Mouse (Mus musculus) lung, adult 18-20 months (tissue): ENCODE results near the gene Sdcbp2.

ENCODE experiments used
- DNase-seq, 2 experiments: peaks; one replicate each; pipeline ENCODE4 v3.0.0; 2022; ENCODE audit warnings: mixed read lengths in 2 of 2

Sdcbp2 gene

DNA sequence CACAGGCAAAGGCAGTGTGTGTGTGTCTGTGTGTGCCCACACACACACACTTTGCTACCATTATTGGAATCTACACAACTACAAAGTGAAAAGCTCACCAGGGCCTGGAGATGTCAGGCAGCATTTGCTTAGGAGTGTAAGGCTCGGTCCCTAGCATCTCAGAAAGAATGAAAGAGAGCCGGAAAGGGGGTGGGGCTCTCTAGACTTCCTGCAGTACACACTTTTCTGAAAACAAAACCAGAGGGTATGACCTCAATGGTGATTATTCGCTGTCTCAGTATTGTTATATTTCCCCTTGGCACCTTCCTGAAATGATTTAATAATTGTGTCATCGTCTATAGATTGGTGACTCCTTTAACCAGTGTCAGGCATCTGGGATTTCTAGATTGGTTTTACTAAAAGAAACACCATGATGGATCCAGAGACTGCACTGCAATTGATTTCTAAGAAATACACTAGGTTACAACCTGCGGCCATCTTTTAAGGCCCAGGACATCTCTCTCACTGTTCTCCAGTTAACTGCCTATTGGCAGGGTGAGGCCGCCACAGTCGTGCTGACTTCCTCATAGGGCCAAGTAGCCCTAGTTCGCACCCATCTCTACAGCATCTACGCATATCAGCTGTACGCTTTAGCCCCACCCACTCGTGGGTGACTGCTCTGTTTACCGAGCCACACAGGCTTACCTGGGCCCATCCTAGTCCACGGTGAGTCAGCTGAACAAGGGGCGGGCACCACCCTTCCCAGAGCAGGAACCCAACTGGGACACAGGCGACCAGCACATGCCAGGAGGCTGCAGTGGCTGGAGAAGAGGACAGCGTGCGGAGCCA, at the start of gene Sdcbp2:
Gene Sdcbp2 (plus strand): TSS at position 750 of the 828 bp plus-strand sequence.
- peak; percentile 22 to 46 for DNase-seq

DNA sequence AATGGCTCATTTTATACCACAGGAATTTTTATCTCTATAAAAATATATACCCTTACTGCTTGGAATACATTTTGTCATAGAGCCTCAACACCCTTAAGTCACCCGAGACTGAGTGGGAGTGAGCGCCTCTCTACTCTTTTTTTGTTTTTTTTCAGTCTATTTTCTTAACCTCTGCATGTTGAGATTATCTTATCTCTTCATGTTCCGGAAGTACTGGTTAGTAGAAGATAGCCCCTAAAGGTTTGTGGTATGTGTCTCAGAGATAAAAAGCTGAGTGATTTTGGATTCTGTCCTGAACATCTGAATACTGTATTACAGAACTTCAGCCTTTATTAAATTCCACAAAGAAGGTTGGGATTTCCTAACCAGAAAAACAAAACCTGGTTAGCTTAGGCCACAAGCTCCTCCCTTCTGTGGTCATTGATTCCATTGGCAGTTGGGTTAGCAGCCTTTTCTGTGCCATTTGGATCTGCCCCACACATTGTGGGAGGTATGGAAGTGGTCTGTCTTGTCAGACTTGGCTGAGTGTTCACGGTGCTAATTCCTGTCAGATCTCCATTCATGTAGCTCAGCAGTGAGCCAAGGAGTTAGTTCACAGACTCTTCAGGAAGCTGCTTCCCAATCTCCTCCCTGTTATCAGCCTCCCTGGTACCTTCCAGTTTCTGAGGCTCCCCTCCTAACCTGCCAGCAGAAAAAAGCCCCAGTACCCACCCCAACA, 47.9 kb upstream of the Sdcbp2 start:
- no peak for DNase-seq

- no peak for DNase-seq
Observed at GRCm38 (mm10) chr2:151525520-151525919, 46.9 kb upstream of the Sdcbp2 start.

DNA sequence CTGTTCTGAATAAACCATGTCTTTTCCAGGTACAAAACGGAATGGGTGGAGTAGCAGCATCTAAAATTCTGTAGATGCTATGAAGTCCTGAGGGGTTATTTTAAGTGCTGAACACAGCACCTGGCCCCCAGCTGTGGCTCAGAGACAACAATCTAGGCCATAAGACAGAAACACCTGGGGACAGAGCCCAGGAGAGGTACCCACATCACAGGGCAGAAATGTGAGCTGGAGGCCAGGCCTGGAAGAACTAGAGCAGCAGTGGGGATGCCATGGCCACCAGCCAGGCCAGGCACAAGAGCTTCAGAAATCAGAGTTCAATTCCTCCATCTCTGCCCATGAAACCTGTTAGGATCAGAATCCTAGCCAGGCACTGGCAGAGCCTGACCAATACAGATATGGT, 44.4 kb upstream of the Sdcbp2 start:
- DNase-seq = no peak

DNA sequence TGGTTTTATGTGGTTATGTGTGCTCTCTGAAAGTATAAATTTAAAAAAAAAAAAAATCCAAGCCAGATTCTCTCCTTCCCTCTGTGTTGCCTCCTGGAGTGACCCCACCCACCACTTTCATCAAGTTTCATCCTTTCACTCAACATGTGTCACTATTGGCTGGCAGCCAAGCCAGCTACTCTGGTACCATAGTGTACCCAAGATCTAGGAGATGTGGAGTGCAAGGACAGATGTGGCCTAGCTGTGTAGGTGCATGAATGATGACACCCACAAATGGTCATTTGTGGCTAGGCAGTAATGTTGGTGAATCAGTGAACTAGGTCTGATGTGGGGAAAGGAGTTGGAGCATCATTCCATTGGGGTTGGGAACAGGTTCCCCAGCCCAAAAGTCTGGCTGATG, 43.3 kb upstream of the Sdcbp2 start:
- no peak for DNase-seq

DNA sequence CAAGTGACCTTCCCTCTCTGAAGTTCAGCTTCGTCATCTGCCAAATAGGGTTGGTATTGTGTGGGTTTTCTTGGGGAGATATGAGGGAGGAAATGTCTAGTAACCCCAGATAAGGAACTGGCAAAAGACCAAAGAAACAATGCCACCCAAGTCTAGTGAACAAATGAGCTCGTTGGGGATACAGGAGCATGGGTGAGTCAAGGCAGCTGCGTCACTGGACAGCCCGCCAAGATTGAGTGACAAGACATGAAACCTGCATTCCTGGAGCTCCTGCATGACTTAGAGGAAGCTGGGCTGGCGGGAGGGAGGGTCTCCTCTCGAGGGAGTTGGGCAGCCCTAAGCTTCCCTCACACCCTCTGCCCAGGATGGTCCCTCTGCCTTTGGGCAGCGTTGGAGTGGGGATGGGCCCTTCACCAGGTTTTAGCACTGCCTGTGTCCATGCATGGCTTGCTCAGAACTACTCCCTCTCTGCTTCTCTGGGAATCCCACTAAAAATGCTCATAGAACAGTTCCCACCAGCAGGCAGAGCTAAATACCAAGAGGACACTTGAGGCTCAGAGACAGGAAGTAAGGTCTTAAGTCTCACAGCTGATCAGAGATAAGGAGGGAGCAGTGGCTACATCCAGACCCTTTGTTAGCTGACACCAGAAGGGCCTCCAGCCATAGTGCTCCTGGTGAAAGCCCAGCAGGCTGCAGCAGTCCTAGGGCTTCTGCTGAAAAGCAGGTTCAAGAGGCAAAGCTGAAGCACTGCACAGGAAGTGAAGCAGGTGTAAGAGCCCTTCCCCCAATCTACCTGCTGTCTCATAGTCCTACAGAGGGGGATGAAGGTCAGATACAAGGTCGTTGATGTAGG, 41.8 kb upstream of the Sdcbp2 start:
- DNase-seq = peak; percentile 45 to 70

GRCm38 (mm10) chr2:151533632-151534031, 38.8 kb upstream of the Sdcbp2 start:
- DNase-seq = peak; percentile 20 to 54

DNA sequence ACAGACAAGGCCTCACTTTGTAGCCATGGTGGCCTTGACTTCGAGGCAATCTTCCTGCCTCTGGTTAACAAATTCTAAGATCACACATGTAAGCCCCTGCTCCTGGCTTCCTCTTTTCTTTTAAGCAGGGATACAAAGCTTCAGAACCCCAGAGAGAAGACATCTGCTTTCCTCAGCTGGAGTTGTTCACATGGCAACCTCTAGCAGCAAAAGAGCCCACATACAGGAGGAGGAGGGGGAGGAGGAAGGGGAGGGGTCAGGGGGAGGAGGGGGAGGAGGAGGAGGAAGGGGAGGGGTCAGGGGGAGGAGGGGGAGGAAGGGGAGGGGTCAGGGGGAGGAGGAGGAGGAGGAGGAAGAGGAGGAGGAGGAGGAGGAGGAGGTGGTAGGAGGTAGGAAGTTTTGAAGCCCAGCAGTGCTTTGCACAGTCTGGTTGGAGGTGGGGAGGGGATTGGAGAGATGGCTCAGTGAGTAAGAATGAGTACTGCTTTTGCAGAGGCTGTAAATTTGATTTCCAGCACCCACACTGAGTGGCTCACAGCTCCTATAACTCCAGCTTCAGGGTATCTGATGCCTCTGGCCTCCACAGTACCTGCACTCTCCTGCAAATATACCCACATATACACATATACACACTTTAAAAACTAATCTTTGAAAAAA, 36.3 kb upstream of the Sdcbp2 start:
- DNase-seq = no peak

DNA sequence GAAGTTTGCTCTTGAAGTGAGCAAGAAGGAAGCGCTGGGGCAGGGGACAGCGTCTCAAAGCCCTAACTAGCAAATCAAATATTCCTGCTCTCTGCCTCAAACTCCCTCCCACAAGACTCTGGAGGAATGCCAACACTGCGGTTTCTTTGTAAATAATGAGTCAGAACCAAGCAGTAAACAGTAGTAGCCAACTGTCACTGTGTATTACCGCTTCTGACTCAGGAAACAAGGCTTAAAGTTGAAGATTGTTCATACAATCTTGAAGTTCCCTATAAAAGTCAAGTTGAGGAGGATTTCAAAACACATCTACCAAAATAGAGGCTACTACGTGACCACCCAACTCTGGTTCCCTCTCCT, 35.8 kb upstream of the Sdcbp2 start:
- DNase-seq = peak; percentile 69 to 88

GRCm38 (mm10) chr2:151538646-151539045, 33.8 kb upstream of the Sdcbp2 start:
- no peak for DNase-seq

DNA sequence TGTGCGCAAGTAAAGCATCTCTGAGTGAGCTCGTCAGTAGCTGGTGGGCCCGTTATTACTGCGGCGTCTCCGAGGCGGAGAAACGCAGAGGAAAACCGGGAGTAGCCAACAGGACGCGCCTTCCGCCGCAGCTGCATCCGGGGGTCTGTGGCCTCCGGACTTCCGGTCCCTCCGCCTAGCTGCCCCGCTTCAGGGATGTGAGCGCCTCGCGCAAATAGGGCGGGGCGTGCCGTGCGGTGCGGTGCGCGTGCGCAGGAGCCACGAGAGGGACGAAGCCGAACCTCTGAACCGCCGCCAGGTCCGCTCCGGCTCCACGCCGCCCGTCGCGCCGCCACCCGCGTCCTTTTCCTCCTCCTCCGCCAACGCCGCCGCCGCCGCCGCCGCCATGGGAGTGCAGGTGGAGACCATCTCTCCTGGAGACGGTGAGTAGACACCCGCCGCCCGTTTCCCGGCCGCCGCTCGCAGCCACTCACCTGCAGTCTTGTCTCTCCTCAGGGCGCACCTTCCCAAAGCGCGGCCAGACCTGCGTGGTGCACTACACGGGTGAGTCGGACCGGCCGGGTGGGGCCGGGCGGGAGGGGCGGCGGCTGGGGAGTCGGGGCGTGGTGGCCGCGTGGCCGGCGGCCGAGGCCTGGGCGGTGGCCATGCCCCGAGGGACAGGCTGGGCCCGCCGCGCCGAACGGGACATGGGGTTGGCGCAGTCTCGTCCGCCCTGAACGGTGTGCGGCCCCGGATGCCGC, 29.9 kb upstream of the Sdcbp2 start, which contains the start of gene Fkbp1a:
Gene Fkbp1a (plus strand): TSS at position 161 of the 740 bp plus-strand sequence.
- DNase-seq = peak; percentile 97 to 99

- DNase-seq = peak; percentile 66 to 84
Observed at GRCm38 (mm10) chr2:151543063-151543895, 29.1 kb upstream of the Sdcbp2 start.

GRCm38 (mm10) chr2:151544673-151545072, 27.7 kb upstream of the Sdcbp2 start:
- no peak for DNase-seq

- DNase-seq = no peak
Observed at GRCm38 (mm10) chr2:151546571-151546970, 25.9 kb upstream of the Sdcbp2 start.

GRCm38 (mm10) chr2:151549615-151550121, 22.8 kb upstream of the Sdcbp2 start:
- DNase-seq = no peak

- no peak for DNase-seq
Observed at GRCm38 (mm10) chr2:151562930-151563921, 9.2 kb upstream of the Sdcbp2 start.

GRCm38 (mm10) chr2:151564006-151564405, 8.4 kb upstream of the Sdcbp2 start:
- no peak for DNase-seq

DNA sequence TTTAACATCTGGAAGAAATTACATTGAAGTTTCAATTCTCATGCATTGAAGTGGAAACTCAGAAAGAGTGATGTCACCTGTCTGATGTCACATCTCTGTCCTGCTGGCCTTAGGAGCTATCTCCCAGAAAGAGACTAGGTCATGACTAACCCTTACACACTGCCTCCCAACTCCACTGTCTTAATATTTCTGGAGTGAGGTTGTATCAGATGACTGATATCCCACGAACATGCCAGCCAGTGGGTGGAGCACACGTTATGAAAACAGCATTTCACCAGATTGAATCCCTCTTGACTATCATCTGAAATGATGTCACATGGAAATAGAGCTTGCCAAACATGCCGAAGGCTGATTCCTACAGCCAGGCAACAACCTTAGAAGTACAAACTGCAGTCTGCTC, 7.4 kb upstream of the Sdcbp2 start:
- no peak for DNase-seq

DNA sequence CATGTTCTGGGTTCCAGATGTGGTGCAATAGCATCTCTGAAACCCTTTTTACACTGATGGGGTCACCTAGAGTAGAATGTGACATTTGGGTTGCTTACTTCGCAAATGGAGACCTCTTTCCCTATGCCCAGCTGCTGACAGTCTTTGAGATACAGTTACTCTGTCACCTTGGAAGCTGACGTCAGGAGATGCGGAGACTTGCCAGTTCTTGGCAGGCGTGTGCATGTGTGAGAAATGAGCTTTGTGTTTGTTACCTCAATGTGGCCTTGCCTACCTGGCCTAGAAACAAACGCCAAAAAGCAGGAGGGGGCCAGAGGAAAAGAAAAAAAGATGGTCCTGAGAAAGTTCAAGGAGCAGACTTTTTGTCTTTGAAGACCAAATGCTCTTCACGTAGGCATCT, 5.6 kb upstream of the Sdcbp2 start:
- no peak for DNase-seq
